Mouse (Mus musculus): ENCODE results near the gene Ctnnd1.
"Not testable (repeated sequence)": the region's sequence is repeated elsewhere in the genome, so short reads cannot be mapped to it uniquely, and the experiment has no call there.

The Ctnnd1 gene

DNA sequence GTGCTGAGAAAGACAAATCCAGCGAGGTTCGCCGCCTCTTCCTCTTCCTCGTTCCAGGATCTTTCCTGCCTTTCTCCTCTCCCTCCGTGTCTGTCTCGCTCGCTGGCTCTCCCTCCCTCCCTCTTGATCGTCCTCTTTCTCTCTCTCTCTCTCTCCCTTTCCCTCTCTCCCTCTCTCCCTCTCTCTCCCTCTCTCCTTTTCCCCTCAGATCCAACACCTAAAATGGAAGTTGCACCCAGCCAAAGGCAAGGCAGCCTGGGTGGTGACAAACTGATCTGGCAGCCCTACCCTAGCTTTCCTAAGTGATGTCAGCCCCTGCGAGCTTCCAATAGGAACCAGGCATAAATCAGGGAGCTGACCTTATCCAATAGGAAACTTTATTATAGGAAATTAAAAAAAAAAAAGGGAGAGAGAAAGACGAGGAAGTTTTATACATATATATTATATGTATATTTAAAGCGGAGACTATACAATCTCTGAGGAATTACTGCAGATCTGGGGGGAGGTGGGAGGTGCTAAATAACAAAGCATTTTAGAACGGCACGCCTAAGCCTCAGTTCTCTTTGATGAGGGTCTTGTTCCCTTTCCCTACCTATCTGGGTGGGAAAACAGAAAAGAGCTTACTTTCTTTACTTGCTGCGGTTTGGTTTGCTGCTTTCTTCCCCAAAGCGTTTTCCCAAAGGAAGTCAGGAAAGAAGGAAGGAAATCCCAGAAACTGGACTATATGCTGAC lies at the start of gene Ctnnd1:
Gene Ctnnd1 (minus strand): TSS at position 302 of the 732 bp plus-strand sequence.
- DNase-seq (ENCODE audit: inconsistent ontology term) = peak; percentile 94

DNA sequence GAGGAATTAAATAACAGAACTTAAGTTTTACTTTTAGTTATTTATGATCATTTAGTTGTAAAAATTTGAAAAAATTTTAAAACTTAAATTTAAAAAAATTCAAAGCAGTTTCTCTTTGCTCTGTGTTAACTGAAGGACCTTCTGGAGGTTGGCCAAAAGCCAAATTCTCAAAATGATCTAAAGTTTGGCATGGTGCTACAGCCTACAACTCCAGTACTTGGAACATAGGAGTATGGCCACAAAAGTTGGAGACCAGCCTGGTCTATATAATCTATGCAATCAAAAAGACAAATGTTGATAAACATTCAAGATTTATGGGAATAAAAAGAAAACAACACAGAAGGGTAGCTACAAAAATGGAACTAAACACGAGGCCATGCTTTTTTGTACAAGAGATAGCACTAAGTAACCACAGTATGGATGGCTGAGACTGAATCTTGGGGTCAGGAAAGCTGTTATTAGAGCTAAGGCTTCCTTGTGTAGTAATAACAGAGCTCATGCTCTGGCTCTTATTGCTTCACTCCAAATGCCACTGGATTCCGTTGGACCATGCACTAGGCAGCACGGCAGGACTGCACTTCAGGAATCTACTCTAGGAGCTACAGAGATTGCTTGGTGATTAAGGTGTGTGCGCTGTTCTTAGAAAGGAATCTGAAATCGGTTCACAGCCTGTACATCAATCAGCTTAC lies 44.6 kb upstream of the Ctnnd1 start:
- no peak for DNase-seq (ENCODE audit: inconsistent ontology term)

DNA sequence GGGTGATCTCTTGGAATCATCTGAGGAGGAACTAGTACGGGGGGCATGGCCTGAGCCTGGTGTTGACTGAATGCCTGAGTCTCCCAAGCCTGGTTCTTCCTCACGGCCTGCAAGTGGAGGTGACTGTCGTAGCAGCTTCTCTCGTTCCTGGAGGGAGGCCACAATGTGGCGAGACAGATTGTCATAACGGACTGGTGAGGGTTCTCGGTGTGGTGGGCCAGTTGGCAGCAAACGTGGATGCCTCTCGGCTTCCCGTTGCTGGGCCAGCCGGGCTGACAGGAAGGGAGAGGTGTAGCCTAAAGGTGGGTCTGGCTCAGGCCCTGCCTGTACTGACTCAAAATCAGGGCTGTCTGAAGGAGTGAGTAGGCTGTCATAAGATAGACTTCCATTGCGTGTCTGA lies 39.5 kb upstream of the Ctnnd1 start:
- DNase-seq (ENCODE audit: inconsistent ontology term) = no peak

DNA sequence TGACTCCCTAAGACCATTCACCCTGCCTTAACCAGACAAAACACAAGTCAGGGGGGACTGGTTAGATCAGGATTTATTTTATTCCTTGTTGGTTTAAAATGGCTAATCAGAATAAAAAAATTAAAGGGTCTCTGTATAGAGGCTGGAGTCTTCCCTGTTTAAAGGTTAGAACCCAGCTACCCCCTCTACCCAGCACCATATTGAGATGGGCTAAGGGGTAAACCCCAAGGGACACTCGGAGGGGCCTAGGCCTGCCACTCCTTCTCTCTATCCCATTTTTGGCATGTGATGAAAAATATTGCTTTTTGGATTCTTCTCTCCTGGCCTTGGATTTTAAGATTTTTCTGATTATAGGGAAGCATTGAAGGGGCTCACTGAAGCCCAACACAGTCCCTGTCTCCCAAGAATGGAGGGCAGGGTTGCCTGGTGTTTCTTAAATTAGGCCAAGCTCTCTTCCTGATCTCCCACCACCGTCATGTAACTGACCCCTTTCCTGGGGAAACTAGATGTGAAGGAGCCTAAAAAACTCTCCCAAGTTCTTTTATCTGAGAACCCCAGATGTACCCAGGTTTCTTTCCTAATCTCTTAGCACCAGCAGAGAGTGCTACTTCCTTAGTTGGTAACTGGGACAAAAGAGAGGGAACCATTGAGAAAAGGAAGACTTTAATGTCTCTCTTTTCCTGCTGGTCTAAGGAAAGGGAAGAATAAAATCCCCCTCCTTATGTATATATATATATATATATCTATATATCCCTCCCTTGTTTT lies 37.7 kb upstream of the Ctnnd1 start:
- DNase-seq (ENCODE audit: inconsistent ontology term) = no peak

DNA sequence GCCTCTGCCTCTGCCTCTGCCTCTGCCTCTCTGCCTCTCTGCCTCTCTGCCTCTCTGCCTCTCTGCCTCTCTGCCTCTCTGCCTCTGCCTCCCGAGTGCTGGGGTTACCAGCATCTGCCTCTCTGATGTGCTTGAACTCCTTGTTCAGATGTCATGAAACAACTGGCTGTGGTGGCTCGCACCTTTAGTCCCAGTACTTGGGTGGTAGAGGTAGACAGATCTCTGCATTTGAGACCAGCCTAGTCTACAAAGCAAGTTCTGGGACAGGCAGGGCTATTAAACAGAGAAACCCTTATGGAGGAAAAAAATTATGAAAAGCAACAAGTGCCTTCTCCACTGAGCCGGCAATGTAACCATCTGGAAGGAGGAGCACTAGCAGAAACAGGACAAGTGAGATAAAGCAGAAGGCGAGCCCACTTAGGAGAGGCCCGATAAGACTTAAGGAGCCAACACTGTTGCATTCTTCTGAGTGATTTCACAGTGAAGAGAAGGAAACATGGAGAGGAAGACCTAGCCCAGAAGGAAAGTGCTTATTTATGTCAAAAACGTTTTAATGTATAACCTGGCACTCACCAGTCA lies 32.1 kb upstream of the Ctnnd1 start:
- no peak for DNase-seq (ENCODE audit: inconsistent ontology term)

DNA sequence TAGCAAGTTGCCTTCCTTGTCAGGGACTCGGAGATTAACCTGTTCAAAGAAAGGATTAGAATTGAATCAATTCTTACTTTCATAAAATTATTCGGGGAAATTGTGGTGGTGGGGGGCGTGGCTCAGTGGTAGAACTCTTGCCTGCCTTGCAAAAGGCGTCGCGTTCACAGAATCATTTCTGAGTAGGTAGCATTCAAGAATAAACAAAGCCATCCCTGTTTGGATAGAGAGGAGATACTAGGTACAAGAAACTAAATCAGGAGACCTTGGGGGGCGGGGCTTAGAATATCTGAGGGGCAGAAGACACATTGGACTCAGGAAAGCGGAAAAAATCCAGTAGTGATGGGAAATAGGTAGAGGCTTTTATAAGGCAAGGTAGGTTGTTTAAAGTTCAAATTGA lies 28.5 kb upstream of the Ctnnd1 start, which contains the start of gene Tmx2:
Gene Tmx2 (minus strand): TSS at position 125 of the 400 bp plus-strand sequence.
- DNase-seq (ENCODE audit: inconsistent ontology term) = no peak

DNA sequence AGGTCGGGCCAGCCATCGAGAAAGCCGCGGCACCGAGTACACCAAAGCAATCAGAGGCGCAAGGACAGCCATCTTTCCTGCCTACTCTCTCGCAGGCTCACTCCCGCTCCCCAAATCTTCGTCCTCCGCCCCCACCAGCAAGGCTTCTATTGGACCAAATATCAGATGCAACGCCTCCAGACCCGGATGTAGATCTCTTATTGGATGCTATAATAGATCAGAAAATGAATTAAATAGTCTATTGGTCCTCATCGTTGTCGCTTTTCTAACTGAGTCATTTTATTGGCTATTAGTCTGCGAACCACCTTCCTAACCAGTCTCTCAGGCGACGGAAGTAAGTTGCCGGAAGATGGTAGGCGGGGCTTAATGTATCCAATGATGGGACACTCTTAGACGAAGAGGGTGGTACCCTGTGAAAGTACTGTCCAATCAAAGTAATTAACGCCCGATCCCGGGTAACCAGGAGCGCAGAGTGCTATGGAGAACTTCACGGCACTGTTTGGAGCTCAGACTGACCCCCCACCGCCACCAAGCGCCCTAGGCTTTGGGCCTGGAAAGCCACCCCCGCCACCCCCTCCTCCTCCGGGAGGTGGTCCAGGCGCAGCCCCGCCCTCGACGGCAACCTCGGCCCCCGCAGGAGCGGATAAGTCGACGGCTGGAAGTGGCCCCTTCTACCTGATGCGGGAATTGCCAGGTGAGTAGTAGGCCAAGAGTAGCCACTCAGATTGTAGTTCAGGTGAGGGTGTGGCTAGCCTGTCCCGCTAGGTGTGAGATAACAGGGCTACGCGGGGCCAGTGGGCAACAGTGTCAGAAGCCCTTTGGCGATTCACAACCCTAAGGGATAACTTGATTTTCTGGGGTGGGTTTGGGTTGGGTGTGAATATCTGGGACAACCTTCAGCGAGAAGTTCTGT lies 27.7 kb upstream of the Ctnnd1 start, which contains the start of the genes Gm28635 and Med19:
Gene Gm28635 (minus strand): TSS at position 74 of the 913 bp plus-strand sequence.
Gene Med19 (plus strand): TSS at position 435 of the 913 bp plus-strand sequence.
- DNase-seq (ENCODE audit: inconsistent ontology term) = peak; percentile 100

DNA sequence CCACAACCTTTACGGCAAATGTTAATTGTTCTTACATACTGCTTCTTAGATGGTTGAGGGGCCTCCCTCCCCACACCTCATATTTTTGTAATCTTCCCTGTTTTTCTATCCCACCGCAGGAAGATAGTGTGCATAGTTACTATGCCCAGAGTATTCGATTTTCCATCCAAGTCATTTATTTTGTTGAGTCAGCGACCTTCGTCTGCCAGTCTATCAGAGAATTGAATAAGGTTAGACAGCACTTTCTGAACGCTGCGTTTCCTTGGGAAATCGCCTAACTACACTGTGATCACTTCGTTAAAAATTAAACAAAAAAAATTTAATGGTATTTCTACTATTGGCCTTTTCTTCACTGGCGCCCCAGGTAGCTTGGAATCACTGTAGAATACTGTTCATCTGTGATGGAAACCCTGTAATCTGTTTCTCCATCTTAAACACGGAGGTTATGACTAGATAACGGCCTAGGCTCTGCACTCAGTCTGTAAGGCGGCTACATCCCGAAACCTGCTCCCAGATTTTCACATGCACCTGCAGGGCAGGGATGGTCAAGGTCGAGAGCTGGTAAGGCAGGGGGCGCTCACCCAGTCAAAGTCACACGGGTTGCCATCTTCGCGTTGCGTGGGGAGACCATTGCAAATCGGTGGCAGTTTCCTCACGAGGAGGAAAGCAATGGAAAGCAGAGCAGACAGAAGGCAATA lies 26.9 kb upstream of the Ctnnd1 start:
- DNase-seq (ENCODE audit: inconsistent ontology term) = no peak

DNA sequence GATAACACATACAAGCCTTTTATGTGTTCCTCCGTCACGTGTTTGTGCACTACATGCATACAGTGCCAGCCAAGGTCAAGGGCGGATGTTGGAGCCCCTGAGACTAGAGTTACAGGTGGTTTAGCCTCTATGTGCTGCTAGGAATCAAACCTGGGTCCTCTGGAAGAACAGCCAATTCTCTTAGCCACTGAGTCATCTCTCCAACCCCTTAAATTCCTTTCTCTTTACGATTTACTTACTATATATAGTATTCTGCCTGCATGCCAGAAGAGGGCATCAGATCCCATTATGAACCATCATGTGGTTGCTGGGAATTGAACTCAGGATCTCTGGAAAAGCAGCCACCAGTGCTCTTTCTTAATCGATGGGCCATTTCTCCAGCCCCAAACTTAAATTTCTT lies 21.0 kb upstream of the Ctnnd1 start:
- DNase-seq (ENCODE audit: inconsistent ontology term) = not testable (repeated sequence)

DNA sequence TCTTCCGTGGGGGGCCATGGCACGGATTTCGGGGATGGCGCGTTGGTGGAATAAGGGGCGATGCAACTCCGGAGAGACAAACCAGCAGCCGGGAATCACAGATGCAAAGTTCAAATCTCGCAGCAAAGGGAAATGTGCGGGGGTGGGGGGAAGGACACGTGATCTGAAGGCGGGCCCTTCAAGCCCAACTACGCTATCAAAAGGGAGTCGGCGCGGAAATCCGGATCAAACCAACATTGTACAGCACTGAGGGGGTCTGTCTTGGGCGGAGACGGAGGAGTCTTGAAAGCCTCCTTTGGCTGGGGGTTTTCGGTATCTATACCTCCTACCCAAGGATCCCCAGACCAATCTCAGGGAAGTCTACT lies 20.0 kb upstream of the Ctnnd1 start, which contains the start of gene Selenoh:
Gene Selenoh (minus strand): TSS at position 202 of the 365 bp plus-strand sequence.
- peak; percentile 88 for DNase-seq (ENCODE audit: inconsistent ontology term)

DNA sequence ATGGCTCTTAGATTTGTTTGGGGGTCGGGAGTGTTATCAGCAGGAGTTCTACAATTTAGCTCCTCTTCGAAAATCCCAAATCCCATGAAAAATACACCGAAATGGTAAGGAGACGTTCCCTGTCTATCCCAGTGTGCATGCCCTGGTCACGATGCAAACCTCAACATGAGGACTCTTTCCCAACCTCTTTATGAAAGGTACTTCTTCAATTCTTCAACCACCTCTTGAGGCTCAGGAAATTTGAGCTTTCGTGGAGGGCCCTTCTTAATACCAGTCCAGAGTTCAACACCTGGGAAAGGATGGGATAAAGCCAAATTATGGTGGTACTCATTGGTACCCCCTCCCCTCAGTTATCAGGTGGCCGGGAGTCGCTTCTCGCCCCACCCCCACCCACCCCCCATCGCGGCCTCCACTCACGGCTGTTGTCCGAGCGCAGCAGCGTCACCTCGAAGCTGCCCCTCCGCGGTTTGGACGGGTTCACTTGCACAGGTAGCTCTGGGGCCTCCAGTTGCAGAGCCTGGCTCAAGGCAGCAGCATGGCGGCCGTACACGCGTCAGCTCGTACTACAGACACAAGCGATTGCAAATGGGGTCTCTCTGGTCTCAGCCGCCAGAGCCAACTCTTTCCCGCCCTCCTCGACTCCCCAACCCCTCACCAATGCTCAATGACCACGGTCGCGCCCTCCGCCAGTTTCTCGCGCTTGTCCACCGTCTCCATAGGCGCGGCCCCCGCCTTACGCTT lies 19.4 kb upstream of the Ctnnd1 start:
- DNase-seq (ENCODE audit: inconsistent ontology term) = no peak

DNA sequence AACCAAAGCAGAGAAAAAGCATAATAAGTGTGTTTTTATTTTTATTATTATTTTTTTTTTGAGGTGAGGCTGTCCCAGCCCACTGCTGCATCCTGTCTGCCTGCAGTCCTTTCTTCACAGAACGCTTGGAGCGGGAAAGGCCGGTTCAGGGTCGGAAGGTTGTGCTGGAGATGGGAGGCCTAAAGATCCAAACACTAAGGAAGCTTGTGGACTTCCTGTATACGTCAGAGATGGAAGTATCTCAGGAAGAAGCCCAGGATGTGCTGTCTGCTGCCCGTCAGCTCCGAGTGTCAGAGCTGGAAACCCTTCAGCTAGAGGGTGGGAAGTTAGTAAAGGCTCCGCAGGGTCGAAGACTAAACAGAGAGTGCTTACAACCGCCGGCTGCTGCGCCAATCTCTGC lies 15.5 kb upstream of the Ctnnd1 start:
- DNase-seq (ENCODE audit: inconsistent ontology term) = no peak

DNA sequence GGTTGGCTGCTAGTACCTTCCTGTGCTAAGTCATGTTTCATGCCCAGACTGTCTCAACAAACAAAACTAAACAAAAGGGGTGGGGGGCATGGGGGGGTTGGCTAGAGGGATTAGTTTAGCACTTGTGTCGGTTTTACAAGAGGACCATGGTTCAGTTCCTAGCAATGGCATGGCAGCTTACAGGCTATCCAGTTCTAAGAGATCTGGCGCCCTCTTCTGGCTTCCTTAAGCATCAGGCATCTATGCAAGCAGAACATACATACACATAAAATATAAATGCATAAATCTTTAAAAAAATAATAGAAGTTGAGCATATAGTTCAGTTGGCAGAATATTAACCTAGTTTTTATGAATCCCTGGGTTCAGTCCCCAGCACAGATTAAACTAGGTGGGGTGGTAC lies 12.3 kb upstream of the Ctnnd1 start:
- DNase-seq (ENCODE audit: inconsistent ontology term) = no peak

DNA sequence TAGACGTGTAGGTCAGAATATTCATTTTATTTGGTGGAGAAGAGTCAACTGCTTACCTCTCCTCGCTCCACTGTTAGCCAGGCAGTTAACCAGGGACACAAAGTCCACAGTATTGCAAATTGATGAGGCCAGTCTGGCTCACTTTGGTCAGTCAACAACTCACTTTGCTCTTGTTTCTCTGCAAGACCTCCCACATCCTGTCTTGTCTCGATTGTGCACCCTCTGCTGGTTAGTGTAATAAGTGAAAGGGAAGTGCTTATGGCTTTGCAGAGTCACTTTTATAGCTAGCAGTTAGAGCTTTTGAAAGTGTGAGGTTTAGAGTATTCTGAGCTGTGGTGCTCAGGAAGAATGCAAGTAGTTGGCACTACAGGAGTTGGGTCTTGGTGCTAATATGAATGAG lies 9.7 kb upstream of the Ctnnd1 start:
- DNase-seq (ENCODE audit: inconsistent ontology term) = no peak

DNA sequence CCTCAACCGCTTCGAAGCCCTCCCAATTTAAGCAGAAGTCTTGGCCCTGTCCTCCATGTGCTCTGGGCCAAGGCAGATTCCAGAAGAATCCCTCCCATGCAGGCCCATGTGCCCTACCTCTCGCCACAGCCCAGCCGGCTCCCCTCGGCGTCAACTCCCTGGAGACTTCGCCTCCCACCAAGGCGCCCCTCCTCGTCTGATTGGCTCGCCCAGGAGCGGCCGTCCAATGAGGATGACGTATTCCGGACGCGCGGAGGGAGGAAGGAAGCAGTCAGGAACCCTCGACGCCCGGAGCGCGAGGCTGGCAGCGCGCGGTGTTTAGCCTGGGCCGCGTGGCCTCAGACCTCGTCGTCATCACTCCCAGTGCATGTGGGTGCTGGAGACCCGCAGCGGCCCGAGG lies 8.2 kb upstream of the Ctnnd1 start, which contains the start of gene Btbd18:
Gene Btbd18 (plus strand): TSS at position 274 of the 400 bp plus-strand sequence.
- no peak for DNase-seq (ENCODE audit: inconsistent ontology term)

DNA sequence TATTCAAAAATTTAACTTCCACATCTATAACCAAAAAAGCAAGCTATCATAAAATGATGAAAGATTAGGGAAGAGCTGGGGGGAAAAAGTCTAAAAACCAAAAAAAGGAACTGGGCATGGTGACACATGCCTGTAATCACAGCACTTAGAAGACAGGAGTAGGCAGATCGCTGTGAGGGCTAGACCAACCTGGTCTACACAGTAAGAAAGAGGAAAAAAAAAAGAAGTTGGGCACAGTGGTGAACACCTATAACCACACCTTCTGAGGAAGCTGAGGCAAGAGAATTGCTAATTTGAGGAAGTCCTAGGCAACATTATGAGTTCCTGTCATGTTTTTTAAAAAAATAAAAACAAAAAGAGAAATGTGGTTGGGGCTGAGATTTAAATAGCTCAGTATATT lies 5.3 kb upstream of the Ctnnd1 start:
- no peak for DNase-seq (ENCODE audit: inconsistent ontology term)

DNA sequence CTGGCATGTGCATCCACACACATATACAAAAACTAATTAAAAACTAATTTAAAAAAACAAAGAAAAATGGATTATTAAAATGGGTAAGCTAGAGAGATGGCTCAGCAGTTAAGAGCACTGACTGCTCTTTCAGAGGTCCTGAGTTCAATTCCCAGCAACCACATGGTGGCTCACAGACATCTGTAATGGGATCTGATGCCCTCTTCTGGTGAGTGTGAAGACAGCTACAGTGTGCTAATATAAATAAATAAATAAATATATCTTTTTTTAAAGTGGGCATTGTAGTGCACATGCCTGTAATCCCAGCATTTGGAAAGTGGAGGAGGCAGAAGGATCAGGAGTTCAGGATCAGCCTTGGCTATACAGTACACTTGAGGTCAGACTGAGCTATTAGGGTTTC lies 2.8 kb upstream of the Ctnnd1 start:
- no peak for DNase-seq (ENCODE audit: inconsistent ontology term)

DNA sequence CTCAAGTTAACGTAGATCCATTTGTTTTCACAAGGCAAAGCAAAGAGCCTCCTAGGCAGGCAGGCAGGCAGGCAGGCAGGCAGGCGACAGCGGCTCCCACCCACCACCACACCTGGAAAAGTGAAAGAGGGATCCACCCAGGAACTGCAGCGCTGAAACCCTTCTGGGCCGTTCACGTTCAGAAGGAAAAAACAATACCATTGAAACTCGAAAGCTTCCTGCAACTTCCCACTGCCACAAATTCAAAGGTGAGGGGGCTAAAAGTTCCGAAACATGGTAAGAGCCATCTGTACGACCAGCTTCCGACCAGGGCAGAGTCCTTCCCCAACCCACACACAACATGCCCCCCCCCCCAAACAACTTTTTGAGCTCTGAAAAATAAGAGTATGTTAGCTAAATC lies 891 bp downstream of the Ctnnd1 start:
- peak; percentile 48 for DNase-seq (ENCODE audit: inconsistent ontology term)

DNA sequence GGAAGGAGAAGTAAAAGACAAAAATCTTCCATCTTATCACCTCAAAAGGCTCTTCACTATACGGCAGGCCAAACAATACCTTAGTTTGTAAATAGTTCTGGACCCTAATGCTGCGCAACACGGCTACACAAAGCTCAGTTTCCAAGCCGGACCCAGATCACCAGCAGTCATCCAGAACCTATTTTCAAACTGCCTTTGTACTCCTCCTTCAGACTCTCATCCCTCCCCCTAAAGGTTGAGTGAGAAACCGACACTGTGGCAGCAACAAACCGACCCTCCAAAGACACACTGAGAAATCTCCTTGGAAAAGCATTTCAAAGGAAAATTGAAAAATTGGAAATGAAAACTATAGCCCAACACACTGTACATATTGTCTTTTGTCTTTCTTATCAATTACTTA lies 2.2 kb downstream of the Ctnnd1 start:
- no peak for DNase-seq (ENCODE audit: inconsistent ontology term)
